ENCODE assay signal across 7 mouse cellular contexts in the genomic region with DNA sequence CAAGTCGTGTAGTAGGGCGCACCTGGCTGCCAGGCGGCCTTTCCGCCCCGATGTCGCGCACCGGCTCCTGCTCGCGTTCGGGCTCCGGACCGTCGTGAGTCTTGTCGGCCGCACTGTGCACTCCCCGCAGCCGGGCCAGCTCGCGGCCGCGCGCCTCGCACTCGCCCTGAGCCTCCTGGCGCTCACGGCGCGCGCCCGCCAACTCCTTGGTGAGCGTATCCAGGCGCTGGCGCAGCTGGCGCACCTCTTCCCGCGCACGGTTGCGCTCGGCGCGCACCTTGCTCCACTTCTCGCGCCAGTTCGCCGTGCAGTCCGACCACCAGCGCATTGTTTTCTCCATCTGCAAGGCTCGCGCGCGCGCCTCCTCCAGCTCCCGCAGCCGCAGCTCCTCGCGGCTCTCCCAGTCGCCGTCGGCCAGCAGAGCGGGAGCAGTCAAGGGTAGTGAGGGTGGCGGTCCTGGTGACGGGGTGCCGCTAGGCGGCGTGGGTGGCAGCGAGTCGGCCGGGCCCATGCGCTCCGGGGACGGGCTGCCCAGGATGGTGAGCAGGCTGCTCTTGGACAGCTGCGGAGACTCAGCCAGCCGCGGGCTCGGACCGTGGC. TPM values are rescaled to one million over a fixed set of nuclear protein-coding genes. Genes with fewer than 3 reads are reported as not detected.
DNase-seq lines count a peak whose midpoint lies in the region; ATAC-seq lines count a peak whose summit lies in the region.

No protein-coding gene starts in this region.

- peak overlapping the region; percentile 84 for H3K4me2 ChIP-seq in forebrain, embryonic 16.5 days (ENCODE audit: low read length)
- H3K4me2 ChIP-seq in intestine, embryonic 14.5 days (ENCODE audit: low read length): peak overlapping the region; percentile 46
- peak overlapping the region; percentile 70 for H3K4me2 ChIP-seq in limb, embryonic 11.5 days (ENCODE audit: low read depth, severe bottlenecking)
- peak overlapping the region; percentile 77 for H3K4me2 ChIP-seq in midbrain, embryonic 11.5 days
- H3K4me2 ChIP-seq in stomach, embryonic 15.5 days: peak overlapping the region; percentile 59

- 0 out of 2 replicates have a peak, but pooled peaks cover 4% of the 10 kb centered on the region for H3K27me3 ChIP-seq in forebrain, embryonic 16.5 days (replicated peaks; ENCODE audit: control insufficient read depth, insufficient read depth, low read length)
- no peaks in the 10 kb centered on the region for H3K27me3 ChIP-seq in intestine, embryonic 14.5 days (replicated peaks; ENCODE audit: control insufficient read depth, insufficient read depth, low read length)
- H3K27me3 ChIP-seq in limb, embryonic 11.5 days (ENCODE audit: control insufficient read depth, insufficient read depth, low read length): 0 out of 2 replicates have a peak, but pooled peaks cover 4% of the 10 kb centered on the region
- H3K27me3 ChIP-seq in midbrain, embryonic 11.5 days (ENCODE audit: control insufficient read depth, insufficient read depth, low read length): peaks cover 31% of the 10 kb centered on the region
- no peaks in the 10 kb centered on the region for H3K27me3 ChIP-seq in stomach, embryonic 15.5 days (replicated peaks)

- peak; percentile 68 for DNase-seq in Muller cell, postnatal 12 days (ENCODE audit: inconsistent ontology term)
- DNase-seq in adrenal gland, postnatal 10 days: peak; percentile 83
- DNase-seq in intestine, embryonic 14.5 days (ENCODE audit: low spot score): peak; percentile 83
- peak; percentile 83 for DNase-seq in limb, embryonic 11.5 days (ENCODE audit: low spot score)
- DNase-seq in midbrain, embryonic 11.5 days (ENCODE audit: low spot score, missing footprints): peak; percentile 95

- peak; percentile 61 for ATAC-seq in forebrain, embryonic 16.5 days
- ATAC-seq in intestine, embryonic 14.5 days (replicated peaks; ENCODE audit: low FRiP score, low TSS enrichment, low read depth): peak; percentile 45
- ATAC-seq in limb, embryonic 11.5 days (ENCODE audit: insufficient number of reproducible peaks, low FRiP score, low TSS enrichment, low read depth): 0 out of 2 replicates have a peak, but pooled peaks have one; percentile 20
- peak; percentile 74 for ATAC-seq in midbrain, embryonic 11.5 days (ENCODE audit: low FRiP score)
- ATAC-seq in stomach, embryonic 15.5 days (ENCODE audit: insufficient read depth, low FRiP score, low read depth): no peak

- peak overlapping the region; percentile 53 for H3K4me3 ChIP-seq in forebrain, embryonic 16.5 days (replicated peaks; ENCODE audit: low read length)
- H3K4me3 ChIP-seq in intestine, embryonic 14.5 days (ENCODE audit: low read depth, low read length): peak overlapping the region; percentile 24
- H3K4me3 ChIP-seq in limb, embryonic 11.5 days (ENCODE audit: low read depth, low read length): peak overlapping the region; percentile 34
- H3K4me3 ChIP-seq in midbrain, embryonic 11.5 days (ENCODE audit: low read depth, low read length): peak overlapping the region; percentile 46
- H3K4me3 ChIP-seq in stomach, embryonic 15.5 days (replicated peaks): peak overlapping the region; percentile 27

- H3K4me1 ChIP-seq in forebrain, embryonic 16.5 days (replicated peaks; ENCODE audit: control insufficient read depth, insufficient read depth, low read length): peaks cover 38% of the 10 kb centered on the region
- H3K4me1 ChIP-seq in intestine, embryonic 14.5 days (replicated peaks; ENCODE audit: control insufficient read depth, insufficient read depth, low read length): peaks cover 43% of the 10 kb centered on the region
- H3K4me1 ChIP-seq in limb, embryonic 11.5 days (ENCODE audit: control insufficient read depth, insufficient read depth, low read length): peaks cover 41% of the 10 kb centered on the region
- H3K4me1 ChIP-seq in midbrain, embryonic 11.5 days (ENCODE audit: control insufficient read depth, insufficient read depth, low read length): peaks cover 19% of the 10 kb centered on the region
- peaks cover 36% of the 10 kb centered on the region for H3K4me1 ChIP-seq in stomach, embryonic 15.5 days

- peak overlapping the region; percentile 57 for H3K9ac ChIP-seq in forebrain, embryonic 16.5 days (replicated peaks; ENCODE audit: low read depth, low read length)
- 0 out of 2 replicates have a peak overlapping the region, but pooled peaks have one; percentile 16 for H3K9ac ChIP-seq in intestine, embryonic 14.5 days (ENCODE audit: low read length)
- H3K9ac ChIP-seq in limb, embryonic 11.5 days (ENCODE audit: low read length): peak overlapping the region; percentile 52
- H3K9ac ChIP-seq in midbrain, embryonic 11.5 days (ENCODE audit: low read length): peak overlapping the region; percentile 47
- H3K9ac ChIP-seq in stomach, embryonic 15.5 days: no peak overlapping the region

- 6% methylated on average over 76 of the region's 77 CpGs for WGBS in forebrain, embryonic 16.5 days
- 12% methylated on average over 77 of the region's 77 CpGs for WGBS in intestine, embryonic 14.5 days
- 5% methylated on average over 77 of the region's 77 CpGs for WGBS in limb, embryonic 11.5 days
- 8% methylated on average over 76 of the region's 77 CpGs for WGBS in midbrain, embryonic 11.5 days
- 21% methylated on average over 77 of the region's 77 CpGs for WGBS in stomach, embryonic 15.5 days

- H3K27ac ChIP-seq in forebrain, embryonic 16.5 days (ENCODE audit: low read length): no peak overlapping the region
- no peak overlapping the region for H3K27ac ChIP-seq in intestine, embryonic 14.5 days (ENCODE audit: low read depth)
- no peak overlapping the region for H3K27ac ChIP-seq in limb, embryonic 11.5 days (replicated peaks; ENCODE audit: low read depth, low read length)
- H3K27ac ChIP-seq in midbrain, embryonic 11.5 days (ENCODE audit: low read depth, low read length): no peak overlapping the region
- no peak overlapping the region for H3K27ac ChIP-seq in stomach, embryonic 15.5 days

- H3K36me3 ChIP-seq in forebrain, embryonic 16.5 days (ENCODE audit: control insufficient read depth, insufficient read depth): no peaks in the 10 kb centered on the region
- H3K36me3 ChIP-seq in intestine, embryonic 14.5 days (ENCODE audit: control insufficient read depth, insufficient read depth, low read length): peaks cover 38% of the 10 kb centered on the region
- H3K36me3 ChIP-seq in limb, embryonic 11.5 days (ENCODE audit: control insufficient read depth, insufficient read depth, low read length): no peaks in the 10 kb centered on the region; the same call in 1 of the 2 replicates
- no peaks in the 10 kb centered on the region for H3K36me3 ChIP-seq in midbrain, embryonic 11.5 days (ENCODE audit: control insufficient read depth, insufficient read depth, low read length)
- 0 out of 2 replicates have a peak, but pooled peaks cover 8% of the 10 kb centered on the region for H3K36me3 ChIP-seq in stomach, embryonic 15.5 days

- H3K9me3 ChIP-seq in forebrain, embryonic 16.5 days (ENCODE audit: control insufficient read depth, low read length): no peaks in the 10 kb centered on the region
- no peaks in the 10 kb centered on the region for H3K9me3 ChIP-seq in intestine, embryonic 14.5 days (ENCODE audit: control insufficient read depth, low read length)
- no peaks in the 10 kb centered on the region for H3K9me3 ChIP-seq in limb, embryonic 11.5 days (ENCODE audit: control insufficient read depth, low read length)
- H3K9me3 ChIP-seq in midbrain, embryonic 11.5 days (ENCODE audit: control insufficient read depth, low read length): no peaks in the 10 kb centered on the region
- no peaks in the 10 kb centered on the region for H3K9me3 ChIP-seq in stomach, embryonic 15.5 days

RNA-seq across cellular contexts. Expression of a gene that starts 4.7 kb away (rescaled TPM):
- 10 to 100 TPM; 11.0 to 11.7 TPM for total RNA-seq in adrenal gland, postnatal 10 days (2021)
- 4.6 and 5.7 TPM in 2 replicates for polyA plus RNA-seq in forebrain, embryonic 16.5 days (2015; fragmentation: Nextera tagmentation; extraction: Ambion mirVana)
- polyA plus RNA-seq in intestine, embryonic 14.5 days (2014; fragmentation: Nextera tagmentation; extraction: Ambion mirVana): 27.5 and 28.2 TPM in 2 replicates
- polyA plus RNA-seq in limb, embryonic 11.5 days (2014; fragmentation: Nextera tagmentation; extraction: Ambion mirVana): 38.0 and 39.2 TPM in 2 replicates
- polyA plus RNA-seq in midbrain, embryonic 11.5 days (2014; fragmentation: Nextera tagmentation; extraction: Ambion mirVana): 13.5 and 15.9 TPM in 2 replicates
- polyA plus RNA-seq in stomach, embryonic 15.5 days (2015; fragmentation: Nextera tagmentation; extraction: Ambion mirVana): 25.8 and 26.5 TPM in 2 replicates

RNA-seq across cellular contexts. Expression of a gene that starts 10.3 kb away (rescaled TPM):
- total RNA-seq in adrenal gland, postnatal 10 days (2021): under 1 TPM; 0.27 to 0.82 TPM
- polyA plus RNA-seq in forebrain, embryonic 16.5 days (2015; fragmentation: Nextera tagmentation; extraction: Ambion mirVana): not detected in 2 replicates
- polyA plus RNA-seq in intestine, embryonic 14.5 days (2014; fragmentation: Nextera tagmentation; extraction: Ambion mirVana): 1.4 and 2.0 TPM in 2 replicates
- polyA plus RNA-seq in limb, embryonic 11.5 days (2014; fragmentation: Nextera tagmentation; extraction: Ambion mirVana): 0.21 TPM in 1 of 2 replicates, not detected in the other
- polyA plus RNA-seq in midbrain, embryonic 11.5 days (2014; fragmentation: Nextera tagmentation; extraction: Ambion mirVana): 0.36 and 0.40 TPM in 2 replicates
- polyA plus RNA-seq in stomach, embryonic 15.5 days (2015; fragmentation: Nextera tagmentation; extraction: Ambion mirVana): 0.59 and 0.65 TPM in 2 replicates

RNA-seq across cellular contexts. Expression of a gene that starts 37.0 kb away (rescaled TPM):
- 10 to 100 TPM; 26.3 to 26.7 TPM for total RNA-seq in adrenal gland, postnatal 10 days (2021)
- 75.3 and 81.4 TPM in 2 replicates for polyA plus RNA-seq in forebrain, embryonic 16.5 days (2015; fragmentation: Nextera tagmentation; extraction: Ambion mirVana)
- 24.1 and 27.7 TPM in 2 replicates for polyA plus RNA-seq in intestine, embryonic 14.5 days (2014; fragmentation: Nextera tagmentation; extraction: Ambion mirVana)
- polyA plus RNA-seq in limb, embryonic 11.5 days (2014; fragmentation: Nextera tagmentation; extraction: Ambion mirVana): 14.6 and 16.4 TPM in 2 replicates
- polyA plus RNA-seq in midbrain, embryonic 11.5 days (2014; fragmentation: Nextera tagmentation; extraction: Ambion mirVana): 12.0 and 12.9 TPM in 2 replicates
- 26.9 and 29.8 TPM in 2 replicates for polyA plus RNA-seq in stomach, embryonic 15.5 days (2015; fragmentation: Nextera tagmentation; extraction: Ambion mirVana)

RNA-seq across cellular contexts. Expression of a gene that starts 55.9 kb away (rescaled TPM):
- 10 to 100 TPM; 56.7 to 64.3 TPM for total RNA-seq in adrenal gland, postnatal 10 days (2021)
- 150 and 153 TPM in 2 replicates for polyA plus RNA-seq in forebrain, embryonic 16.5 days (2015; fragmentation: Nextera tagmentation; extraction: Ambion mirVana)
- 160 and 171 TPM in 2 replicates for polyA plus RNA-seq in intestine, embryonic 14.5 days (2014; fragmentation: Nextera tagmentation; extraction: Ambion mirVana)
- polyA plus RNA-seq in limb, embryonic 11.5 days (2014; fragmentation: Nextera tagmentation; extraction: Ambion mirVana): 178 and 189 TPM in 2 replicates
- 160 and 169 TPM in 2 replicates for polyA plus RNA-seq in midbrain, embryonic 11.5 days (2014; fragmentation: Nextera tagmentation; extraction: Ambion mirVana)
- polyA plus RNA-seq in stomach, embryonic 15.5 days (2015; fragmentation: Nextera tagmentation; extraction: Ambion mirVana): 133 and 134 TPM in 2 replicates
